Mouse (Mus musculus) 416B (cell line): ENCODE data around the gene Id3.
A peak's percentile ranks its signal among the peaks of the same experiment; 100 is the strongest.

ENCODE experiments used
- DNase-seq: peaks from one replicate; pipeline ENCODE4 v3.0.0; 2011; ENCODE audit warnings: low read depth

The Id3 gene

DNA sequence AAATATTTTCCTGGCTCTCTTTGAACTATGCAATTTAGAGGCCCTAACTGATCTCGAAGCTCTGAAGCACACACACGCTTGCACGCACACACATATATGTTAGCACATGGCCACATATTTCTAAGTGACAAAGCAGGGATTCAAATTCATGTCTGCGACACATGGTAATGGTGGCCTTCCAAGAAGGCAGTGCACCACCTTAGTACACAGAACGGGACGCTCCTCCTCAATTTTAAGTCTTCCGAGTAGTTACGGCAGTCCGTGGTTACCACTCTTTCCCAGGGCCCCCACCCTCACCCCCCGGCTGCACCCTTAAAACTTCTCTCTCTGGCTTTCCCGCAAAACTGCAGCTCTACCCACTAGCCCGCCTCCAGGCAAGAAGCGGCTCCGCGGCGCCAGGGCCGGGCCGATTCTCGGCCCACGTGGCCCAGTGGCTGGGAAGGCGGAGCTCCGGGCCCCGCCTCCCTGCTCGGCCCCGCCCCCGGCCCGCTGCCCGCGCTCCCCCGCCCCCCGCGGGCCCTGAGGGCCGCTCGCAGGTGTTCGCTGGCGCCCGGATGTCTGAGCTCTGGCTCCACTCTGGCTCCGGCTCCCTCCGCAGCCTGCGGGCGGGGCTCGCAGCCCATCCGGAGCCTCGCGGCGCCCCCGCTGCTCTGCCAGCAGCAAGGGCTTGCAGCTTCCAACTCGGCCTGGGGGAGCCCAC is 4.3 kb downstream of the Id3 start:
- peak; percentile 64 for DNase-seq

DNA sequence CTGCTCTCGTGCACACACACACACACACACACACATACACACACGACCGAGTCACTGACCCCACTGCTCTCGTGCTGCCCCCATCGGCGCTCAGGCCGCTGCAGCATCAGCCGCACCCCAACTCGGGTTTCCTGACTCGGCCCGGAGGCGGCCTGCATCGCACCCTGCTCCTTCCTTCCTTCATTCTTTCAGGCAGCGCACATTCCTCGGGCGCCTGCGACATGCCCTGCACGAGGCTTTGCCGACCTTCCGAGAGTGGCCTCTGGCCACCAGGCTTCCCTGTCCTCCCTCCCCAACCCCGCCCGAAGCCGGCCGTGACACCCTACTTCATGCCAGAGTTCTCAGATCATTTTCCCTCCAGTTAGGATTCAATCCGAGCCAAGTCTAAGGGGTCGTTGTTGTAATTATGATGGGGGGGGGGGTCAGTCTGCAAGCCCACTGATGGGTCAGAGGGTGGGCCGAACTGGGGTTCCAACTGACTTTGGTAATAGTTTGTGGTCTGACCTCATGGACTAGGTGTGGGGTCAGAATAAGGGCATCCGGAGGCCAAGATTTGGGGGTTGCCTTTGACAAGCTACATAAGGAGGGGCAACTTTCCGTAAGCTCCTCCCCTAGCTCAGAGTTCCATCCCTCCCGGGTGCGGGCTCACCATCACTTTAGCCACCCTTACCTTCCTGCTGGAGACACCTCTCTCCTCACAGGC is 5.2 kb downstream of the Id3 start:
- DNase-seq, result no peak

DNA sequence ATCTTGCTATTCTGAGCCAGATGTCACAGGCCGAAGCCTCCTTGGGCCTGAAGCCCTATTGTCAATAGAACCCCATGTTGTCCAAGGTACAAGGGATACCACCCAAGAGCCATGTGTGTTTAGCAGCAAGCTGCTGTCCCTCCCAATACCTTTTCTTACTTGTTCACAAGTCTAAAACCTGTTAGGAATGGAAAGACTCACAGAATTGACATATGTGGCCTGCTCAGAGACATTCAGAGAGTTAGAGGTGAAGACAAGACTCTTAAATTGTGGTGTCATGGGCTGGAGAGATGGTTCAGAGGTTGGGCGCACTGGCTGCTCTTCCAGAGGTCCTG is 5.7 kb downstream of the Id3 start:
- no peak for DNase-seq

GRCm38 (mm10) chr4:136149734-136150133 is 6.4 kb downstream of the Id3 start:
- DNase-seq, result peak; percentile 74

GRCm38 (mm10) chr4:136150596-136150995 is 7.3 kb downstream of the Id3 start:
- no peak for DNase-seq

GRCm38 (mm10) chr4:136152821-136153220 is 9.5 kb downstream of the Id3 start:
- DNase-seq, result no peak

- no peak for DNase-seq
These were observed 11.2 kb downstream of the Id3 start for GRCm38 (mm10) chr4:136154462-136154861.

DNA sequence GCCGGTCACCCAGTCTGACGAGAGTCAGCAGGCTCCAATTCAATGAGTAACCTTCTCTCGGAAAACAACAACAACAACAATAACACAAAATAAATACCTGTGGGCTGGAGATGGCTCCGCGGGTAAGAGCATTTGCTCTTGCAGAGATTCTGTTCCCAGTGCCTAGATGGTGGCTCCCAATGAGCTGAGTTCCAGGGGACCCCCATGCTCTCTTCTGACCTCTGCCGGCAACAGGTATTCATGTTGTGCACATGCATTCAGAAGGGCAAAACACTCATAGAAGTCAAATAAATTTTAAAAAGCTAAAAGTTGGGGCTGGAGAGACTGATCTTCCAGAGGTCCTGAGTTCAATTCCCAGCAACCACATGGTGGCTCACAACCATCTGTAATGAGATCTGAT is 15.2 kb downstream of the Id3 start:
- no peak for DNase-seq

DNA sequence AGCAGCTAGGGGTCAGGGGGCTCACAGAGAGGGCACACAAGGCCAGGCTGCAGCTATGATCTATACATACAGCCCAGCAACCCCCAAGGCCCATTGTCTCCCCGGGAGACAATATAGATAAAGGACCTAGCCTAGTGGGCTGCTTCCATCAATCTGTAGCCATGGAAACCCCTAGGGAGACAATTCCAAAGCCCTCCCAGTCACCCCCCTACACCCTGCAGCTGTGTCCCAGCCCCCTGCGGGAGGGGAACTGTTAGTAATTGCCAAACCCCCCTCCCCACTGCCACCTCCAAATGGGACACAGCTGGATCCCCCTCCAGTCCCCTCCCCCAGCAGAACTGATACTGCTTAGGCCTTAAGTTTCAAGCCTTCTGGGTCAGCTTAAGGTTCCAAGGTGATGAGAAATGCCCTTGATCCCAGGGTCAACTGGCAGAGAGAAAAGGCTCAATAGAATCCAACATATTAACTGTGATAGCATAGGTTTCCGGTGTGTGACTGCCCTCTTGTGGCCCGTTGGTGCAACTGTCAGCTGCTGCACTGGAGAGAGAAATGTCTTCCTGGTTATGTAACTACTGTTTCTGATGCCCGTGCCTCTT is 16.6 kb downstream of the Id3 start:
- DNase-seq, result peak; percentile 81

GRCm38 (mm10) chr4:136163448-136163847 is 20.2 kb downstream of the Id3 start:
- peak; percentile 78 for DNase-seq

DNA sequence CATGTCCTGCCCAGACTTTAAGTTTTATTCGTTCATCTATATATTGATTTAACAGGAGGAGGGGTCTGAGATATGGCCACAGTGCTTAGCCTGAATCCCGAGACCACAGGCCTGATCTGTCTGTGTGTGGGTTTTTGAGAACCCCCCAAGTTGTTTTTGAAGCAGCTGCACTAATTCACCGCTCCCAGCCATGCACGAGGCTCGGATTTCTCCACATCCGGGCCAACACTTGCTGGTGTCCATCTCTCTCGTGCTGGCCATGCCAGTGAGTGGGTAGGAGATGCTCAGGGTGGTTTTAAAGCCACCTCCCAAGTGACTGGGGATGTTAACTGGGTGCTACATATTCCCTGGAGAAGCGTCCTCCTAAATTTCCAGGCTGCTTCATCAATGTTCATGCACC is 21.7 kb downstream of the Id3 start:
- DNase-seq, result no peak

DNA sequence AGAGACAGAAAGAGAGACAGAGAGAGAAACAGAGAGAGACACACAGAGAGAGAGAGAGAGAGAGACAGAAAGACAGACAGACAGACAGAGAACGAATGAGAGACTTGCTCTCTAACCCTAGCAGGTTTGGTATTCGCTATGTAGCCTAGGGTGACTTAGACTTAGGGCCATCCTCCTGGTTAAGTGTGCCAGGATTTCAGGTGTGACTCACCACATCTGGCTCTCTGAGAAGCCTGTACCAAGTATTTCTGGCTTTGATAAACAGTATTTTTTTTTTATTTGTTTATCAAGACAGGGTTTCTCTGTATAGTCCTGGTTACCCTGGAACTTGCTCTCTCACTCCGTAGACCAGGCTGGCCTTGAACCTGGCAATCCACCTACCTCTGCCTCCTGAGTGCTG is 24.4 kb downstream of the Id3 start:
- no peak for DNase-seq

DNA sequence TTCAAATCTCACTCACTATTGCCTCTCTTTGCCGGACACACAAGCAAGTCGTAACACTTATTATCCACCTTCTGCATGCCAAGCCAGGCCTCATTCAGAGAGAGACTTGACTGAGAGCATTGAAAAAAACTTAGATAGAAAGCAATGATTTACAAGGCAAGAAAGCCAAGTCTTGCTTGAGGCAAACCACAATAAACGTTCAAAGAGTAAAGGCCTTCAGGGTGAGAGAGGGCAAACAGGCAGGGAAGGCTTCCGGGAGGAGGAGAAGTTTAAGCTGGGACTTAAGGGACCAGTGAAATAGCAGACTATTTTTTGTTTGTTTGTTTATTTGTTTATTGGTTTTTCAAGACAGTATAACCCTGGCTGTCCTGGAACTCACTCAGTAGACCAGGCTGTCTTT is 27.1 kb downstream of the Id3 start:
- no peak for DNase-seq

DNA sequence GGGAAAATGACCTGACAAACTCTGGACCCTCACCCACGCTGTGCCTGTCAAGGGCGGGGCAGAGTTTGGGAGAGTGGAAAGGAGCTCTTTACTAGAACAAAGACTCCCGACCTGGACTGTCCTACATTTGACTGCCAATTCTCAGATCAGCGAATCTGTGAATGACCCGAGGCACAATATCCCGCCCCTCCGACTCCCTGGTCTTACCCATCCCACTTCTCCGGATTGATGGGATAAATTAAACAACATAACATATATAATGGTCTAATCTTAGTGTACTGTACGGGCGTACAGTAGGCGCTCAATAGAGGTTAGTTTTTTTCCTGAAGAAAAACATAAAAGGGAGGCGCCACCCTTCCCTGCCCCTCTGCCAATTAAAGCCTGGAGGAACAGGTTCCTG is 28.2 kb downstream of the Id3 start:
- no peak for DNase-seq

GRCm38 (mm10) chr4:136172011-136172541 is 28.8 kb downstream of the Id3 start, which contains the start of gene E2f2:
TSS of gene E2f2 (plus strand) at chr4:136172394.
- DNase-seq, result peak; percentile 83

DNA sequence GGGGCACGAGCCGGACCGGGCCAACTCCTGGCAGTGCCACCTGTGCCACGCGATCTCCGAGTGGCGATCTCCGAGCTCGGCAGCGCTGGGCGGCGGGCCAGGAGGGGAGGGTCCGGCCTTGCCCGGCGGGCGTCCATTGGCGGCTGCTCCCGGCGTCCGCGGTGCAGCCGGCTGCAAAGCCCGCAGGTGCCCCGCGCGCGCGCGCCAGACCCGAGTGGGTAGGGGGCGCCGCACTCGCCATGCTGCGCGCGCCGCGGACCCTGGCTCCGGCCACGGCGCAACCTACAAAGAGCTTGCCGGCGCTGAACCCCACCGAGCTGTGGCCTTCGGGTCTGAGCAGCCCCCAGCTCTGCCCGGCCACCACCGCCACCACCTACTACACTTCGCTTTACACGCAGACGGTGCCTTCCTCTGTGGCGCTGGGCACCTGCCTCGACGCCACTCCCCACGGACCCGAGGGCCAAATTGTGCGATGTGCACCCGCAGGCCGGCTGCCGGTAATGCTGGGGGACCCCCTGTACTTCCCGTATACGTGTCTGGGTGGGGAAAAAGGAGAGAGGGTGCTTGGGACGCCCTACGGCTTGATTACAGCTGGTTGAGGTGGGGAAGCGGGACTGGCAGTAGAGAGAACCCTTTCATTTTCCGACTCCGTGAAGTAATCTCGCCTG is 29.4 kb downstream of the Id3 start:
- peak; percentile 63 for DNase-seq

- DNase-seq, result peak; percentile 77
These were observed 30.0 kb downstream of the Id3 start for GRCm38 (mm10) chr4:136173210-136173715.

GRCm38 (mm10) chr4:136174216-136175193 is 31.2 kb downstream of the Id3 start:
- DNase-seq, result peak; percentile 92

DNA sequence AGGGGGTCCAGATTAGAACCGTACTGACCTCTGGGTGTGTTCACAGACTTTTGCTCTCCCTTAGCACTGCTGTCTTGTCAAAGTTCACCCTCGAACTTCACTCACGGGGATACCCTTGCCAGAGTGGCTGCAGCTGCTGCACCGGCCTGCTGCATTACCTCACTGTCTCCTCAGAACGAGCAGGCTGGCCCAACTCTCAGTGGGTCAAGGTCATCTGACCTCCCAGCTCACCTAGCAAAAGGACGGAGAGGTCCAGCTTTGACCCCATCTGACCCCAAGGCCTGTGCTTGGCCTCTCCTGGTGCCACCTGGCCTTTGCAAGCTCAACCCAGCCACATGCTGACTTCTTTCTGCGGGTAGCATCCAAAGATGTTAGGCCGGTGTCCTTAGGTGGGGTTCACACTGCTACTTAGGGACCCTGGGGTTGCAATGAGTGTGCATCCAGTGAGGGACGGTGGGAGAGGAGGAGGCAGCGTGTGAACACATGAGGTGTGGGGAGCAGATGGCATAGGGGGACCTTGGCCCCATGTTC is 32.8 kb downstream of the Id3 start:
- DNase-seq, result no peak

DNA sequence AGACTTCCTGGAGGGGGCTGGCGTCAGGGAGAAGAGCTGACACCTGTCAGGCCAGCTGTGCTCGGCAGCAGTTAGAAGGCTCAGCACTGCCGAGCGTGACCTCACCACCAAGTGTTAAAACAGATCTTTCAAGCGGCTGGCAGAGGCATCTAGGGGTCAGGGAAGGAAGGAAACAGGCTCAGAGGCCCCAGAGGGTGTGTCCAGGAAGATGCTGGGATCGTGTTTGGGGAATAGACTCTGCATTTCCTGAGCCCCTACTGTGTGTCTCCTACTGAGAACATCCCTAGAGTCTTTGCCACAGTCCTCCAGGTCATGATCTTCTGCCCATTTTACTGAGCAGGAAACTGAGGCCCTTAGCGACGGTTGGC is 33.9 kb downstream of the Id3 start:
- no peak for DNase-seq
